ENCODE assay signal across 22 mouse cellular contexts in genomic region chr5:100951210-100951609, GRCm38 (mm10).
DNase-seq lines count a peak whose midpoint lies in the region; ATAC-seq and TF ChIP-seq lines count a peak whose summit lies in the region.
"Had no signal": no experiment of that assay in that cellular context is flagged by ENCODE, and none has a peak within 500 bp of the region (broad histone marks: within the 10 kb centered on the region; RNA-seq: fewer than 3 reads in every experiment).

No protein-coding gene starts in this region.

- H3K4me1 ChIP-seq in hindbrain, embryonic 13.5 days (replicated peaks), result 0 out of 2 replicates have a peak, but pooled peaks cover 4% of the 10 kb centered on the region
- no peaks in the 10 kb centered on the region for H3K4me1 ChIP-seq in hindbrain, embryonic 14.5 days (replicated peaks; ENCODE audit: control insufficient read depth, insufficient read depth, low read length)
- H3K4me1 ChIP-seq in kidney, embryonic 16.5 days (ENCODE audit: insufficient read depth, low read length), result peaks cover 11% of the 10 kb centered on the region
- H3K4me1 ChIP-seq in intestine, postnatal 0 days (replicated peaks; ENCODE audit: control insufficient read depth, insufficient read depth, low read length), result no peaks in the 10 kb centered on the region
- H3K4me1 ChIP-seq: embryonic facial prominence, embryonic 12.5 days; limb, embryonic 13.5 days; liver, embryonic 13.5 days; lung, embryonic 15.5 days had no signal

- H3K9ac ChIP-seq in hindbrain, embryonic 13.5 days, result no peak overlapping the region
- no peak overlapping the region for H3K9ac ChIP-seq in hindbrain, embryonic 14.5 days
- H3K9ac ChIP-seq in kidney, embryonic 16.5 days (replicated peaks; ENCODE audit: low read length), result no peak overlapping the region
- H3K9ac ChIP-seq in intestine, postnatal 0 days (ENCODE audit: low read depth, low read length), result no peak overlapping the region
- H3K9ac ChIP-seq: embryonic facial prominence, embryonic 12.5 days; limb, embryonic 13.5 days; liver, embryonic 13.5 days; lung, embryonic 15.5 days had no signal

- no peak overlapping the region for H3K4me3 ChIP-seq in hindbrain, embryonic 13.5 days
- no peak overlapping the region for H3K4me3 ChIP-seq in hindbrain, embryonic 14.5 days (replicated peaks; ENCODE audit: low read length)
- no peak overlapping the region; the same call in 1 of the 2 replicates for H3K4me3 ChIP-seq in kidney, embryonic 16.5 days (ENCODE audit: low read length)
- H3K4me3 ChIP-seq in intestine, postnatal 0 days (ENCODE audit: low read depth, low read length), result no peak overlapping the region
- H3K4me3 ChIP-seq: embryonic facial prominence, embryonic 12.5 days; erythroblast, embryonic 14.5 days; limb, embryonic 13.5 days; liver, embryonic 13.5 days; lung, embryonic 15.5 days; midbrain, embryonic 10.5 days had no signal

- WGBS in hindbrain, embryonic 13.5 days, result 35% methylated on average over 15 of the region's 15 CpGs
- WGBS in hindbrain, embryonic 14.5 days, result 35% methylated on average over 15 of the region's 15 CpGs
- 16% methylated on average over 15 of the region's 15 CpGs for WGBS in kidney, embryonic 16.5 days
- 60% methylated on average over 15 of the region's 15 CpGs for WGBS in intestine, postnatal 0 days

- H3K4me2 ChIP-seq in hindbrain, embryonic 13.5 days, result peak overlapping the region; percentile 4; the same call in 1 of the 2 replicates
- no peak overlapping the region for H3K4me2 ChIP-seq in hindbrain, embryonic 14.5 days (replicated peaks)
- peak overlapping the region; percentile 33 for H3K4me2 ChIP-seq in kidney, embryonic 16.5 days (replicated peaks; ENCODE audit: low read depth, low read length)
- no peak overlapping the region for H3K4me2 ChIP-seq in intestine, postnatal 0 days (replicated peaks; ENCODE audit: low read depth)
- H3K4me2 ChIP-seq: embryonic facial prominence, embryonic 12.5 days; limb, embryonic 13.5 days; liver, embryonic 13.5 days; lung, embryonic 15.5 days had no signal

- ATAC-seq in hindbrain, embryonic 13.5 days (ENCODE audit: low FRiP score), result no peak
- ATAC-seq in hindbrain, embryonic 14.5 days (ENCODE audit: low FRiP score), result no peak
- ATAC-seq in kidney, embryonic 16.5 days (ENCODE audit: low FRiP score, low TSS enrichment), result peak; percentile 75; the same call in 1 of the 2 replicates
- no peak for ATAC-seq in intestine, postnatal 0 days
- ATAC-seq: activated CD4-positive, CD25-positive, alpha-beta regulatory T cell, adult 4 months; forebrain, embryonic 14.5 days had no signal

- H3K27me3 ChIP-seq in hindbrain, embryonic 13.5 days, result peaks cover 6% of the 10 kb centered on the region; the same call in 1 of the 2 replicates
- no peaks in the 10 kb centered on the region for H3K27me3 ChIP-seq in hindbrain, embryonic 14.5 days (ENCODE audit: control insufficient read depth, insufficient read depth, low read length)
- peaks cover 20% of the 10 kb centered on the region for H3K27me3 ChIP-seq in kidney, embryonic 16.5 days (ENCODE audit: insufficient read depth, low read length)
- H3K27me3 ChIP-seq in intestine, postnatal 0 days (replicated peaks; ENCODE audit: control insufficient read depth, insufficient read depth, low read length), result no peaks in the 10 kb centered on the region
- H3K27me3 ChIP-seq: embryonic facial prominence, embryonic 12.5 days; liver, embryonic 13.5 days; lung, embryonic 15.5 days had no signal

- no peaks in the 10 kb centered on the region for H3K36me3 ChIP-seq in hindbrain, embryonic 13.5 days
- no peaks in the 10 kb centered on the region for H3K36me3 ChIP-seq in hindbrain, embryonic 14.5 days (replicated peaks; ENCODE audit: control insufficient read depth, insufficient read depth)
- H3K36me3 ChIP-seq in kidney, embryonic 16.5 days (ENCODE audit: insufficient read depth, low read length), result no peaks in the 10 kb centered on the region
- H3K36me3 ChIP-seq in intestine, postnatal 0 days (ENCODE audit: control insufficient read depth, insufficient read depth), result no peaks in the 10 kb centered on the region
- H3K36me3 ChIP-seq: embryonic facial prominence, embryonic 12.5 days; limb, embryonic 13.5 days; liver, embryonic 13.5 days; lung, embryonic 15.5 days; midbrain, embryonic 10.5 days had no signal

- DNase-seq in hindbrain, embryonic 14.5 days (ENCODE audit: low spot score), result no peak
- no peak for DNase-seq in kidney, adult 8-10 months
- peak; percentile 12 for DNase-seq in mesoderm, embryonic 11.5 days (ENCODE audit: low read depth, low spot score)
- DNase-seq in right cerebral cortex, postnatal 10 days (ENCODE audit: low spot score in 2 of 2), result no peak
- DNase-seq: adrenal gland, postnatal 36 days; cerebellum, adult 11-12 months; cerebellum, postnatal 25 days; gastrocnemius, postnatal 10 days; liver, embryonic 13.5 days; lung, postnatal 4 days; right cerebral cortex, postnatal 25 days; thymus, postnatal 36 days had no signal

- no peaks in the 10 kb centered on the region for H3K9me3 ChIP-seq in hindbrain, embryonic 13.5 days
- no peaks in the 10 kb centered on the region for H3K9me3 ChIP-seq in hindbrain, embryonic 14.5 days (ENCODE audit: control insufficient read depth, low read length)
- no peaks in the 10 kb centered on the region for H3K9me3 ChIP-seq in kidney, embryonic 16.5 days (ENCODE audit: low read length)
- no peaks in the 10 kb centered on the region for H3K9me3 ChIP-seq in intestine, postnatal 0 days (ENCODE audit: control insufficient read depth)
- H3K9me3 ChIP-seq: embryonic facial prominence, embryonic 12.5 days; limb, embryonic 13.5 days; liver, embryonic 13.5 days; lung, embryonic 15.5 days; midbrain, embryonic 10.5 days had no signal

- H3K27ac ChIP-seq in hindbrain, embryonic 13.5 days, result no peak overlapping the region
- H3K27ac ChIP-seq in hindbrain, embryonic 14.5 days, result no peak overlapping the region
- no peak overlapping the region for H3K27ac ChIP-seq in kidney, embryonic 16.5 days (ENCODE audit: low read length)
- H3K27ac ChIP-seq in intestine, postnatal 0 days (ENCODE audit: low read depth, low read length), result no peak overlapping the region
- H3K27ac ChIP-seq: embryonic facial prominence, embryonic 12.5 days; limb, embryonic 13.5 days; liver, embryonic 13.5 days; lung, embryonic 15.5 days; midbrain, embryonic 10.5 days had no signal

- TF ChIP-seq CTCF in intestine, postnatal 0 days (IDR thresholded peaks at IDR 0.05; ENCODE audit: low read depth), result no peak

Comparison
In these comparisons a context has a peak if more than half of its experiments do, and no peak if none do; other contexts are left out.
1. H3K4me2 ChIP-seq: peak in hindbrain, embryonic 13.5 days (single experiment) and kidney, embryonic 16.5 days (single experiment); none in hindbrain, embryonic 14.5 days (single experiment) and intestine, postnatal 0 days (single experiment).